Mouse (Mus musculus) hindbrain, postnatal 0 days (tissue): Measurements from ENCODE around the gene Lhx6. TPM values are rescaled to one million over a fixed set of nuclear protein-coding genes. Genes with fewer than 3 reads are reported as not detected.

Experiments
- ATAC-seq: fragments of 200-750 bp; cut with Nextera tagmentation; 2 replicates; pipeline ENCODE4 v1.8.0; 2017; ENCODE audit warnings: mild to moderate bottlenecking, moderate TSS enrichment, moderate library complexity
- DNase-seq: peaks from one replicate; pipeline ENCODE4 v3.0.0-alpha.2; 2015; ENCODE audit warnings: low spot score
- H3K27ac ChIP-seq: fragments of 300-500 bp; sonication (generic); 2 replicates; pipeline ENCODE4 v1.5.1; 2014; ENCODE audit warnings: mild to moderate bottlenecking
- H3K27me3 ChIP-seq: fragments of 300-500 bp; sonication (generic); 2 replicates; pipeline ENCODE4 v1.6.1; 2014; ENCODE audit warnings: low read length, mixed read lengths; ENCODE audit not compliant: insufficient read depth
- H3K36me3 ChIP-seq: fragments of 300-500 bp; sonication (generic); 2 replicates; pipeline ENCODE4 v1.6.1; 2014; ENCODE audit warnings: low read length, mixed read lengths; ENCODE audit not compliant: insufficient read depth
- H3K4me1 ChIP-seq: fragments of 300-500 bp; sonication (generic); 2 replicates; pipeline ENCODE4 v1.6.1; 2014; ENCODE audit warnings: antibody characterized with exemption, low read length, mixed read lengths; ENCODE audit not compliant: insufficient read depth
- H3K4me2 ChIP-seq: fragments of 300-500 bp; sonication (generic); 2 replicates; pipeline ENCODE4 v1.6.1; 2014; ENCODE audit warnings: low read depth, mild to moderate bottlenecking, low read length, moderate library complexity, mixed read lengths
- H3K4me3 ChIP-seq: fragments of 300-500 bp; sonication (generic); 2 replicates; pipeline ENCODE4 v1.5.1; 2014; ENCODE audit warnings: low read length
- H3K9ac ChIP-seq: fragments of 300-500 bp; sonication (generic); replicated peaks from 2 replicates; pipeline ENCODE4 v1.6.1; 2014; ENCODE audit warnings: mild to moderate bottlenecking, low read length, moderate library complexity, mixed read lengths
- H3K9me3 ChIP-seq: fragments of 300-500 bp; sonication (generic); 2 replicates; pipeline ENCODE4 v1.6.1; 2016; ENCODE audit warnings: low read length, mixed read lengths
- CTCF ChIP-seq: IDR thresholded peaks from 2 replicates; pipeline ENCODE4 v1.5.1; 2016; ENCODE audit warnings: antibody characterized with exemption, control low read depth, low read depth
- WGBS: fragments of 180-500 bp; shearing (Covaris S2); extraction: QIAGEN DNeasy Blood & Tissue Kit; methylation state at CpG from one replicate; pipeline ENCODE4 v1.1.7; 2014; 5-methylcytosine and 5-hydroxymethylcytosine counted together
- polyA plus RNA-seq: library from polyadenylated mRNA; unstranded; fragments of >200 nt; fragmentation: Nextera tagmentation; extraction: Ambion mirVana; gene quantifications from 2 replicates; pipeline ENCODE4 v1.2.1, GENCODE M21; 2015
- total RNA-seq: library from RNA; depleted of rRNA; stranded (reverse); fragments of >200 nt; gene quantifications from 2 replicates; pipeline ENCODE4 v1.2.3, GENCODE M21; 2014

Gene Lhx6
- total and polyA plus RNA-seq, 2 experiments from 2014 or later: 0.36 to 3.4 TPM

- H3K9ac ChIP-seq: no peak overlapping the region
- H3K27ac ChIP-seq: no peak overlapping the region
- ATAC-seq (no peak), DNase-seq (no peak)
- no peak for TF ChIP-seq CTCF
- H3K4me1 ChIP-seq: no peaks in the 10 kb centered on the region
- no peaks in the 10 kb centered on the region for H3K9me3 ChIP-seq
- H3K4me2 ChIP-seq: no peak overlapping the region
- no peaks in the 10 kb centered on the region for H3K36me3 ChIP-seq
- 81% methylated on average over 1 of the region's 1 CpGs for whole genome bisulfite sequencing
- H3K27me3 ChIP-seq: peaks cover 9% of the 10 kb centered on the region; the same call in 1 of the 2 replicates
- no peak overlapping the region for H3K4me3 ChIP-seq
These were observed 20.2 kb downstream of the Lhx6 start for GRCm38 (mm10) chr2:36085041-36085440.

- ATAC-seq (no peak), DNase-seq (no peak)
- no peak overlapping the region for H3K4me3 ChIP-seq
- no peak for TF ChIP-seq CTCF
- no peaks in the 10 kb centered on the region for H3K36me3 ChIP-seq
- no peak overlapping the region for H3K27ac ChIP-seq
- no peak overlapping the region for H3K4me2 ChIP-seq
- 74% methylated on average over 9 of the region's 9 CpGs for WGBS
- H3K9me3 ChIP-seq: no peaks in the 10 kb centered on the region
- H3K4me1 ChIP-seq: no peaks in the 10 kb centered on the region
- no peaks in the 10 kb centered on the region for H3K27me3 ChIP-seq
- no peak overlapping the region for H3K9ac ChIP-seq
These were observed 22.2 kb downstream of the Lhx6 start for GRCm38 (mm10) chr2:36082802-36083580.

GRCm38 (mm10) chr2:36081446-36081845, 23.8 kb downstream of the Lhx6 start:
- DNase-seq (no peak), ATAC-seq (no peak)
- WGBS: 40% methylated on average over 9 of the region's 9 CpGs
- no peaks in the 10 kb centered on the region for H3K27me3 ChIP-seq
- no peaks in the 10 kb centered on the region for H3K36me3 ChIP-seq
- no peak overlapping the region for H3K4me2 ChIP-seq
- 0 out of 2 replicates have a peak, but pooled peaks cover 3% of the 10 kb centered on the region for H3K4me1 ChIP-seq
- no peak overlapping the region for H3K4me3 ChIP-seq
- H3K9me3 ChIP-seq: no peaks in the 10 kb centered on the region
- H3K9ac ChIP-seq: no peak overlapping the region
- no peak overlapping the region for H3K27ac ChIP-seq
- TF ChIP-seq CTCF: no peak

- Histone ChIP-seq H3K4me1 (0 out of 2 replicates have a peak, but pooled peaks cover 3% of the 10 kb centered on the region), H3K9me3 (no peaks in the 10 kb centered on the region), H3K36me3 (no peaks in the 10 kb centered on the region), H3K27ac (no peak overlapping the region), H3K27me3 (no peaks in the 10 kb centered on the region), H3K4me3 (no peak overlapping the region), H3K4me2 (peak overlapping the region; percentile 40; the same call in 1 of the 2 replicates), H3K9ac (no peak overlapping the region)
- DNase-seq (no peak), ATAC-seq (peak; percentile 61)
- TF ChIP-seq CTCF: no peak
- WGBS: 19% methylated on average over 11 of the region's 11 CpGs
These were observed 27.9 kb downstream of the Lhx6 start for GRCm38 (mm10) chr2:36077160-36077761.

- Histone ChIP-seq H3K27ac (no peak overlapping the region), H3K27me3 (no peaks in the 10 kb centered on the region), H3K4me1 (0 out of 2 replicates have a peak, but pooled peaks cover 3% of the 10 kb centered on the region), H3K4me3 (no peak overlapping the region), H3K36me3 (no peaks in the 10 kb centered on the region), H3K9ac (no peak overlapping the region), H3K9me3 (no peaks in the 10 kb centered on the region), H3K4me2 (no peak overlapping the region)
- ATAC-seq (no peak), DNase-seq (no peak)
- no peak for TF ChIP-seq CTCF
- WGBS: 89% methylated on average over 5 of the region's 5 CpGs
These were observed 30.0 kb downstream of the Lhx6 start for GRCm38 (mm10) chr2:36075210-36075609.

GRCm38 (mm10) chr2:36073781-36074180, 31.4 kb downstream of the Lhx6 start:
- no peak overlapping the region for H3K27ac ChIP-seq

More at GRCm38 (mm10) chr2:36073781-36074180, 31.4 kb downstream of the Lhx6 start:
- Histone ChIP-seq H3K9ac (no peak overlapping the region), H3K9me3 (no peaks in the 10 kb centered on the region), H3K4me2 (no peak overlapping the region), H3K36me3 (no peaks in the 10 kb centered on the region), H3K27me3 (no peaks in the 10 kb centered on the region), H3K4me1 (0 out of 2 replicates have a peak, but pooled peaks cover 3% of the 10 kb centered on the region), H3K4me3 (no peak overlapping the region)
- WGBS: 56% methylated on average over 3 of the region's 3 CpGs
- no peak for DNase-seq
- TF ChIP-seq CTCF: no peak
- no peak for ATAC-seq
